Mouse (Mus musculus) limb, embryonic 13.5 days (tissue): ENCODE measurements at regions not wholly inside any gene's neighbourhood (a gene's known extent, or its start where the extent isn't known, plus 50 kb on each side); places are given as distances from the start of the nearest gene placed in this dataset.

Source experiments
- ATAC-seq: fragments of 200-750 bp; cut with Nextera tagmentation; 2 replicates; pipeline ENCODE4 v1.8.0; 2017; ENCODE audit warnings: low read depth, moderate number of reproducible peaks, moderate TSS enrichment; ENCODE audit not compliant: low FRiP score
- H3K27ac ChIP-seq: fragments of 300-500 bp; sonication (generic); 2 replicates; pipeline ENCODE4 v1.5.1; 2015; ENCODE audit warnings: inconsistent platforms, mild to moderate bottlenecking, moderate library complexity
- H3K27me3 ChIP-seq: fragments of 300-500 bp; sonication (generic); 2 replicates; pipeline ENCODE4 v1.6.1; 2015; ENCODE audit warnings: mild to moderate bottlenecking, inconsistent platforms
- H3K36me3 ChIP-seq: fragments of 300-500 bp; sonication (generic); 2 replicates; pipeline ENCODE4 v1.6.1; 2015; ENCODE audit warnings: inconsistent platforms, mild to moderate bottlenecking, moderate library complexity
- H3K4me1 ChIP-seq: fragments of 300-500 bp; sonication (generic); 2 replicates; pipeline ENCODE4 v1.6.1; 2015; ENCODE audit warnings: inconsistent platforms
- H3K4me2 ChIP-seq: fragments of 300-500 bp; sonication (generic); replicated peaks from 2 replicates; pipeline ENCODE4 v1.6.1; 2015; ENCODE audit warnings: inconsistent platforms, mild to moderate bottlenecking, moderate library complexity
- H3K4me3 ChIP-seq: fragments of 300-500 bp; sonication (generic); 2 replicates; pipeline ENCODE4 v1.5.1; 2015; ENCODE audit warnings: moderate library complexity, mild to moderate bottlenecking, inconsistent platforms
- H3K9ac ChIP-seq: fragments of 300-500 bp; sonication (generic); 2 replicates; pipeline ENCODE4 v1.6.1; 2015; ENCODE audit warnings: mild to moderate bottlenecking, inconsistent platforms
- H3K9me3 ChIP-seq: fragments of 300-500 bp; sonication (generic); 2 replicates; pipeline ENCODE4 v1.6.1; 2016; ENCODE audit warnings: inconsistent platforms
- WGBS: fragments of 180-500 bp; shearing (Covaris S2); methylation state at CpG from one replicate; pipeline ENCODE4 v1.1.7; 2015; 5-methylcytosine and 5-hydroxymethylcytosine counted together

DNA sequence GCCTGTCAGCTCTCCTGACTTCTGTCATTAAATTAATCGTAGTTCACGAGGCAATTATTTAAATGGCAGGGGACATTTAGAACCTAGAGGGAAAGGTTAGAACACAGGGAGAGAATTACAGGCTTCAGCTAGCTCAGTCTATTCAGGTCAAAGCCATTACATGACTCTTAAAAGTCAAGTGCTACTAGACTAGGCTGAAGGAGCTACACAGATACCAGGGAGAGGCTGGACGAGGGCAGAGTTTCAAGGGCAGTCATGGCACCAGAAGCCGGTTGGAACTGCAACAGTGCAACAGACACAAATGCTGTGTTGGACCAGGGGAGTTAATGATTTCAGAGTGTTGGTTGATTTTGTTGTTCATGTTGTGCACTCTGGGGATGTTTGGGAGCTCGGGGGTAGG is 254.5 kb downstream of the Hhipl2 start:
- Histone ChIP-seq H3K27ac (no peak overlapping the region), H3K27me3 (no peaks in the 10 kb centered on the region), H3K4me3 (no peak overlapping the region), H3K36me3 (no peaks in the 10 kb centered on the region), H3K4me1 (no peaks in the 10 kb centered on the region), H3K9ac (no peak overlapping the region), H3K4me2 (no peak overlapping the region), H3K9me3 (no peaks in the 10 kb centered on the region)
- 72% methylated on average over 5 of the region's 5 CpGs for WGBS
- no peak for ATAC-seq

DNA sequence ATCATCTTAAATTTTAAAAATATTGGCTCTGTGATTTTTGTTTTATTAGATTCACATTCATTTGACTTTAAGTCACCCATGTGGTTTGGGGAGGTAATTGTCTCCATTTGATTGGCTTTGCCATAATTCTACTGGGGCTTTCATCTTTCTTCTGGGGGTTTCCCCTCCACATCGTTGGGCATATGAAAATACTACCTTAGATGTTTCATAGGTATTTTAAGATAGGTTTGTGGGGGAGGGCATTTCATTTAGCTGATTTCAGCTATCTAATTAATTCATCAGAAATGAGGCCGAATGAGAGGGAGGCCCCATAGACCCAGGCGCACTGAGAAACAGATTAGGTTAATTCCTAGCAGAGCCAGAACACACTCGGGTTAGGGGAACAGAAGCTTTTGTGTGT is 259.6 kb downstream of the Hhipl2 start:
- 78% methylated on average over 4 of the region's 4 CpGs for WGBS
- Histone ChIP-seq H3K27me3 (no peaks in the 10 kb centered on the region), H3K9ac (no peak overlapping the region), H3K36me3 (no peaks in the 10 kb centered on the region), H3K4me2 (no peak overlapping the region), H3K9me3 (no peaks in the 10 kb centered on the region), H3K4me3 (no peak overlapping the region), H3K4me1 (peaks cover 10% of the 10 kb centered on the region; the same call in 1 of the 2 replicates), H3K27ac (no peak overlapping the region)
- no peak for ATAC-seq

DNA sequence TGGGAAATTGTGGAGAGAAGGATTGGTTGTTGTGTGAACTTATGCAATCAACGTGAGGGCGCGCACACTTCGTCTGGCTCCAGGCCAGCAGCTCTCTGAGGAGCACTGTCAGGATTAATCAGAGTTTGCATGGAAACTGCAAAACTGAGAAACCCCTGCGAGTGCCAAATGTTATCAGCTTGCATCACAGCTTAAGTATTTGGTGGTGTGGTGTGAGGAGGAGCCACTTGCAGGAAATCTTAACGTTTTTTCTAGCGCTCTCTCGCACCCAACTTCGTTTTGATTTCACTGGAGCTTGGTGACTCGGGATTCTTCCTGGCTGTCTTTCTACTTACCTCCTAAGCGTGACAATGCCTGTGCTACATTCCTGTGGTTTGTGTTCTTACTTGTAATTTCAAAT is 261.9 kb downstream of the Hhipl2 start:
- Histone ChIP-seq H3K9ac (no peak overlapping the region), H3K36me3 (no peaks in the 10 kb centered on the region), H3K9me3 (no peaks in the 10 kb centered on the region), H3K4me2 (no peak overlapping the region), H3K27ac (0 out of 2 replicates have a peak overlapping the region, but pooled peaks have one; percentile 15), H3K27me3 (no peaks in the 10 kb centered on the region), H3K4me3 (no peak overlapping the region), H3K4me1 (peaks cover 10% of the 10 kb centered on the region; the same call in 1 of the 2 replicates)
- no peak for ATAC-seq
- 63% methylated on average over 11 of the region's 11 CpGs for WGBS

DNA sequence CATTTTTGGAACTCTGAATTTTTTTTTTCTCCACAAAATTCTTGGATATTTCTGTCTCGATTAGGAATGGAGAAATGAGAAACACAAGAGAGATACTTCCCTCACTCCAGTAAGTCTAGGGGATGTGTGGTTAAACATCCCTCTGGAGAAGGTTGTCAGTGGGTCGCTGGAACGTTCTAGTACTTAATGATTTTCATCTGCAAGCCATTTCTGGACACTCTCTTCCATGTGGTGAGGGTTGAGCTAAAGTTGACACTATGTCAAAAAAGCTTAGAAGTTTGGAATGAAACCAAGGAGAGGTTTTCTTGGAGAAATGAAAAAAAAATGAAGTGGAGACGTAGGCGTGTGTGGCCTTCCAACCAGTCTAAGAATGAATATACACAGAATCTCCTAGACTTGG is 268.0 kb downstream of the Hhipl2 start:
- H3K4me1 ChIP-seq, result no peaks in the 10 kb centered on the region
- no peak overlapping the region for H3K4me2 ChIP-seq
- H3K9me3 ChIP-seq, result no peaks in the 10 kb centered on the region
- H3K4me3 ChIP-seq, result no peak overlapping the region
- no peak overlapping the region for H3K27ac ChIP-seq
- H3K27me3 ChIP-seq, result no peaks in the 10 kb centered on the region
- WGBS, result 74% methylated on average over 5 of the region's 5 CpGs
- H3K36me3 ChIP-seq, result no peaks in the 10 kb centered on the region
- no peak for ATAC-seq
- H3K9ac ChIP-seq, result no peak overlapping the region

DNA sequence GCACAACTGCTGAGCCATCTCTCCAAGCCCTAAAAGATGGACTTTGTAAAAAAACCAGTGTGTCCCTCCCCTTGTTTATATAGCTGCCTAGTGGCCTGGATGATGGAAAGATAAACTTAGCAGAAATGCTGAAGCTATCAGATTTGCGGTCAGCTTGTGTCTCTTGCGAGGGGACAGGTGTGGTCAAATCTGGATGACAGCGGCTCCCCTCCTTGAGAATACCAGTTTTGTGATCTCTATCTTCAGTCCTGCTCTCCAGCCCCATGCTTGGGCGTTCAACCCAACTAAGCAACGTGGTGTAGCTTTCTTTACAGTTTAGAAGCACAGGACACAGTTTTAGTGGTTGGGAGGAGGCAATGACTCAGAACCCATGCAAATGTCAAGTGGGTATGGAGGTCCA is 274.7 kb downstream of the Hhipl2 start:
- H3K27me3 ChIP-seq, result no peaks in the 10 kb centered on the region
- no peak overlapping the region for H3K4me2 ChIP-seq
- no peak overlapping the region for H3K4me3 ChIP-seq
- no peaks in the 10 kb centered on the region for H3K9me3 ChIP-seq
- 87% methylated on average over 5 of the region's 5 CpGs for WGBS
- ATAC-seq, result no peak
- H3K36me3 ChIP-seq, result no peaks in the 10 kb centered on the region
- H3K27ac ChIP-seq, result no peak overlapping the region
- H3K9ac ChIP-seq, result no peak overlapping the region
- no peaks in the 10 kb centered on the region for H3K4me1 ChIP-seq

DNA sequence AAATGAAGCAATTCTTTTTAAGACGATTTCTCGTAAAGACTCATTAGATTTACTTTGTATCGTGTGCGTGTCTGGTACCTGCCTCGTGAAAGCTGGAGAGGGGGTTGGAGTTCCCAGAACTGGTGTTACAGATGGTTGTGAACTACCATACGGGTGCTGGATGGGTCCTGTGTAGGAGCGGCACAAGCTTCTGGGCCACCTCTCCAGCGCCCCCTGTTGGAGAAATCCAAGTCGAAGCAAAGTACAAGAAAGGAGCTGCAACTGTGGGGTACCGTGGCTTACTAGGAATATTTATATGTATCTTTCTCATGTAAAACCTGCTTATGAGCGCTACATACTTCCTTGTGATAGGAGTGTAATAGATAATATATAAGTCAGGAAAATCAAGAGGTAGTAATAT is 281.3 kb downstream of the Hhipl2 start:
- Histone ChIP-seq H3K9me3 (no peaks in the 10 kb centered on the region), H3K4me1 (no peaks in the 10 kb centered on the region)
- WGBS, result 81% methylated on average over 11 of the region's 11 CpGs

DNA sequence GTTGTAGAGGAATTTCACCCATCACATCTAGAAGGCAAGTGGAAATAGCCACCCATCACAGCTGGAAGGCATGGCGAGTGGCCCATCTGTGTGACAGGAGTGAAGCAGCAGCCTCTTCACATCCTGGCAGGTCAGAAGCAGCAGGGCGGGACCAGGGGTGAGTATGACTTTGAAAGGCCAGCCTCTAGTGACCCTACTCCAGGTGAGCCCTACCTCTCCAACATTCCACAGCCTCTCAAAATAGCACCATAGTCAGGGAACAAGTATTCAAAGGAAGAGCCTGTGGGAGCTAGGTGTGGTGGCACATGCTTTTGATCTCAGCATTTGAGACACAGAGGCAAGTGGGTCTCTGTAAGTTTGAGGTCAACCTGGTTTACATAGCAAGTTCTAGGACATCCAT is 284.9 kb downstream of the Hhipl2 start:
- Histone ChIP-seq H3K36me3 (no peaks in the 10 kb centered on the region), H3K9ac (no peak overlapping the region), H3K4me2 (no peak overlapping the region), H3K4me1 (peaks cover 8% of the 10 kb centered on the region; the same call in 1 of the 2 replicates), H3K9me3 (no peaks in the 10 kb centered on the region), H3K27ac (no peak overlapping the region), H3K4me3 (no peak overlapping the region), H3K27me3 (no peaks in the 10 kb centered on the region)
- ATAC-seq, result no peak
- 91% methylated on average over 2 of the region's 2 CpGs for WGBS

More for the DNA sequence above, 281.3 kb downstream of the Hhipl2 start:
- Histone ChIP-seq H3K27me3 (no peaks in the 10 kb centered on the region), H3K4me3 (no peak overlapping the region), H3K36me3 (no peaks in the 10 kb centered on the region), H3K4me2 (no peak overlapping the region), H3K27ac (no peak overlapping the region), H3K9ac (no peak overlapping the region)
- no peak for ATAC-seq

DNA sequence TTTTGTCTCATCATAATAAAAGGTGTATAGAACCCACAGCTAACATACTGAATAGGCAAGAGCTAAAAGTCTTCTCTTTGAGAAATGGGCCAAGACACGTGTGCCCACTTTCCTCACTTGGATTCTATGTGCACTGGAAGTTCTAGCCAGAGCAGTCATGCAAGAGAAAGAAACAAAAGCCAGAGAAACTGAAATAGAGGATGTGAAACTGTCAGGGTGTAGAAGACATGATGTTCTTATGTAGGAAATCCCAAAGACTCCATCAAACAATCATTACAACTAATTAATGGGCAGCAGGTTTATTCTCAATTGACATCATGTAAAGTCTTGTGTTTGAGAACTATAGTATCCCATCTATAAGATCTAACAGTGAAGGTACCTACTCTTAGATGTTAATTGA is 294.9 kb downstream of the Hhipl2 start:
- ATAC-seq, result no peak
- Histone ChIP-seq H3K9me3 (no peaks in the 10 kb centered on the region), H3K9ac (no peak overlapping the region), H3K4me2 (no peak overlapping the region), H3K36me3 (no peaks in the 10 kb centered on the region), H3K27me3 (no peaks in the 10 kb centered on the region), H3K4me3 (no peak overlapping the region), H3K4me1 (peaks cover 6% of the 10 kb centered on the region), H3K27ac (no peak overlapping the region)
- WGBS, result 84% methylated on average over 1 of the region's 1 CpGs

DNA sequence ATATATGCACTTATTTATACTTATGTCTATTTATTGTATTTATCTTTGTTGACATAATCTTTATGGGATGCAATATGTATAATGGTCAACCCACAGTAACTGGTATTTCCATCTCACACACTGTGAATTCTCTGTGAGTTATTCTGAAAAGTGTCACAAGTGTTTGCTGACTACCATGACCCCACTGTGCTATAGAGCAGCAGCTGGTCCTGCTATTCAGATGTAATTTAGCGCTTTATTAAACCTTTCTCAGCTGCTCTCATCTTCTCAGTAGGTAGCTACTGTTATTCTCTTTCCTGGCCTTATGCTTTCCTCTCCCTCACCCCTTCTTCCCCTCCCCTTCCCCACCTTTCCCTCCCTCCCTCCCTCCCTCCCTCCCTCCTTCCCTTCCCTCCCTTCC is 296.0 kb upstream of the Dusp10 start:
- H3K4me3 ChIP-seq, result no peak overlapping the region
- H3K27ac ChIP-seq, result no peak overlapping the region
- H3K9me3 ChIP-seq, result no peaks in the 10 kb centered on the region
- no peak for ATAC-seq
- no peak overlapping the region for H3K9ac ChIP-seq
- H3K27me3 ChIP-seq, result no peaks in the 10 kb centered on the region
- H3K36me3 ChIP-seq, result no peaks in the 10 kb centered on the region
- 85% methylated on average over 1 of the region's 1 CpGs for WGBS
- H3K4me2 ChIP-seq, result no peak overlapping the region
- H3K4me1 ChIP-seq, result no peaks in the 10 kb centered on the region

DNA sequence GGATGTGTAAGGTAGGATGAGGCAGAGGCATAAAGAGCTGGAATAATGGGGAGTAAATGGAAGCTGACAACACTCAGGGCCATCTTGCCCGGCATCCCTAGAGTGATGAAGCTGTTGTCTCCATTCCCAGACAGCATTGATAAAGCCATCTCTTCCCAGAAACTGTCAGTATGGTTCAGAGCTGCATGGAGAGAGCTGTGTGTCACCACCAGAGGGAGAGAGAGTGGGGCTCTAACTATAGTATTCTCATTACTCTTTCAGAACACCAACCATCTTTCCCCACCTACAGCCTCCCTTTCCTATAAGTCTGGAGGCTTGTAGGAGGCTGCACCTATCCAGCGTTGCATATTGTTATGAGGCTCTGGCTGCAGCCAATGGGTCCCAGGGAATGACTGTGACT is 264.0 kb upstream of the Dusp10 start:
- H3K36me3 ChIP-seq, result no peaks in the 10 kb centered on the region
- no peaks in the 10 kb centered on the region for H3K27me3 ChIP-seq
- no peaks in the 10 kb centered on the region for H3K4me1 ChIP-seq
- 82% methylated on average over 2 of the region's 2 CpGs for WGBS
- H3K4me3 ChIP-seq, result no peak overlapping the region
- no peak overlapping the region for H3K9ac ChIP-seq
- no peak for ATAC-seq
- no peak overlapping the region for H3K4me2 ChIP-seq
- no peak overlapping the region for H3K27ac ChIP-seq
- H3K9me3 ChIP-seq, result no peaks in the 10 kb centered on the region

DNA sequence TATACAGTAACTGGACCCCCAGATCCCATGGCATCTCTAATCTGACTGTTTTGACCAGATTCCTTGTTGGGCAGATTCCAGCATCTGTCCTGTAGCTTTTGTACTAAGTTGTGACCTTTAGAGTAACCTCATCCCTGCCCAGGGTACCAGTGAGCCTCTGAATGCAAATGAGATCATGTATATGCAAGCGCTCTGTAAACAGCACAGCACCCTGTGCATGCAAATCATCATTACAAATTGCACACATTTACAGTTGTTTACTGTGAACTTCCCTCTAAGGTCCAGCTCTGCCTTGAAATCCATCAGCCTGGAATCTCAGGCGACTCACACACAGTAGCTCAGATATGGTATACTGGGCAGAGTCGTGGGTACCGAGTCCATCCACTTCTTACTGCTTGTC is 258.6 kb upstream of the Dusp10 start:
- Histone ChIP-seq H3K4me3 (no peak overlapping the region), H3K27ac (no peak overlapping the region), H3K36me3 (no peaks in the 10 kb centered on the region), H3K9ac (no peak overlapping the region), H3K4me1 (no peaks in the 10 kb centered on the region), H3K4me2 (no peak overlapping the region), H3K9me3 (no peaks in the 10 kb centered on the region), H3K27me3 (no peaks in the 10 kb centered on the region)
- 86% methylated on average over 4 of the region's 4 CpGs for WGBS
- ATAC-seq, result no peak

DNA sequence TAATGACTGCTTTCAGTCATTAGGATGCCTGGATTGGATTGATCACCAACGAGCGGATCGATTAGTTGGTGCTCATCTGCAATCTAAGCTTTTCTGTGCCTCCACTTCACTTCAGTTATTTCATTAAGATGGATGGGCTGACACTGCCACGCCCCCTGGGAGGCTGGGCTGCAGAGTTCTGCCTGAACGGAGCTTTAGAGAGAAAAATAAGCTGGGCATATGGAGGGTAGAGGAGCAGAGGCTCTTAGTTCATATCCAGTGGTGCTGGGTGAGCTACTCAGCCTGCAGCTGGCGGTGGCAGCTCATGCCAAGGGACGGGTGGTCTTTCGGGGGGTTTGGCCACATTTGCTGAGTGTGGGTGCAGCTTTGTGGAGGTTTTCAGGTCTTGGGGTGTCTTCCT is 256.4 kb upstream of the Dusp10 start:
- H3K27ac ChIP-seq, result no peak overlapping the region
- no peaks in the 10 kb centered on the region for H3K27me3 ChIP-seq
- H3K4me3 ChIP-seq, result no peak overlapping the region
- ATAC-seq, result no peak
- no peaks in the 10 kb centered on the region for H3K9me3 ChIP-seq
- H3K9ac ChIP-seq, result no peak overlapping the region
- H3K4me2 ChIP-seq, result no peak overlapping the region
- 65% methylated on average over 8 of the region's 8 CpGs for WGBS
- H3K36me3 ChIP-seq, result no peaks in the 10 kb centered on the region
- H3K4me1 ChIP-seq, result no peaks in the 10 kb centered on the region

DNA sequence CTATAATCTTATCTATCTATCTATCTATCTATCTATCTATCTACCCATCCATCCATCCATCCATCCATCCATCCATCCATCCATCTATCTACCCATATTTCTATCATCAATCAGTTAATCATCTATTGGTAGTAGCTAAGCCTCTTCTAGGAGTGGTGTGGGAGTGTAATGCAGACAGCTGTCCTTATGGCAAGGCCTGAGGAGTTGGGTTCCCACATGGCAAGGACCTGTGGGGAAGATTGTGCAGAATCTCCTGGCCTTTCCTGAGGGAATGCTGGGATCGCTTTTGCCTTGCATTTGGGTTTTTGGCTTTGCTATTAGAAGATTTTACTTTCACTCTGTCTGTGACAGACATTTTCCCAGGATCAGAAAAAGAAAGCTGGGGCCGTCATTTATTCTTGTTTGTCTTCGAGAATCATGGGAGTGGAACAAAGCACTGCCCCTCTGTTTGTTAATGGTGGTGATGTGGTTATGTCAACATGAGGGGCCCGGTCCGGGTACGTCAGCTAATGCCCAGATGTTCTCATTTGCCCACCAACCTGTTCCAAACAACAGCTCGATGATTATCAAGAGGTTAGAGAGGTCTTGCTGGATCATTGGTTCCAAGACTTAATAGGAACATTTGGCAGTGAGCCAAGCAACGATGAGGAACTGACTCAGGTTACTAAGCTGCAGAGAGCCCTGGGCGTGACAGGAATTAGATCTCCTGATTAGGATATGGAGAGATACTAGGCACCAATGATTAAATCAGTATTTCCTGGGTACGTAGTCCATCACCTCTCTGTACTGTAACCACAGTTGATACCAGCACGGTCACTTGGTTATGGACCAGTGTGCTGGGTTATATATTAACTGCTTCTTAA is 249.0 kb upstream of the Dusp10 start:
- Histone ChIP-seq H3K4me1 (0 out of 2 replicates have a peak, but pooled peaks cover 3% of the 10 kb centered on the region), H3K9ac (no peak overlapping the region), H3K4me3 (no peak overlapping the region), H3K27ac (no peak overlapping the region), H3K9me3 (no peaks in the 10 kb centered on the region), H3K4me2 (no peak overlapping the region), H3K36me3 (no peaks in the 10 kb centered on the region), H3K27me3 (no peaks in the 10 kb centered on the region)
- no peak for ATAC-seq
- 69% methylated on average over 11 of the region's 11 CpGs for WGBS
